Mouse (Mus musculus): ENCODE results near the gene Prkcq. TPM values are rescaled to one million over a fixed set of nuclear protein-coding genes. Genes with fewer than 3 reads are reported as not detected.

The Prkcq gene
- polyA plus RNA-seq, 1 experiment, result not detected

DNA sequence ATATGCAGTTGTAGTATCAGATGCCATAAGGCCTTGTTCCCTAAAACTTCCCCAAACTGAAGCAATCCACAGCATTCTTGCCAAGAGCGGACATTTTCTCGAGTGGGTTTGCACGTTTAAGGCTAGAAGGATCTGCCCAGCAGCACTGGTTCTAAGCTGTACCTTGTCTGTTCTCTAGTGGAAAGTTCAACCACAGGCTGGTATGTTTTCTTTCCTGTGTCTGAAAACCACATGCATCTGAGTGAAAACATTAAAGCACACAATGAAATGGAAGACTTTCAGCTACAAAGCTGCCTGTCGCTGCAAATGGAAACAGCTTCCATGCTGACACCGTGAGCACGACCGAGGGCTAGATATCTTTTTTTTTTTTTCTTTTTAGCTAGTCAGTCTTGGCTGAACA lies 12.3 kb upstream of the Prkcq start:
- Histone ChIP-seq H3K4me1 (ENCODE audit: control insufficient read depth) (no peaks in the 10 kb centered on the region), H3K27me3 (ENCODE audit: control insufficient read depth) (no peaks in the 10 kb centered on the region), H3K4me3 (replicated peaks) (no peak overlapping the region), H3K9me3 (ENCODE audit: control insufficient read depth, low read length) (no peaks in the 10 kb centered on the region), H3K36me3 (ENCODE audit: control insufficient read depth) (no peaks in the 10 kb centered on the region)
- TF ChIP-seq TAL1 (IDR thresholded peaks at IDR 0.05; ENCODE audit: low read length) (no peak), GATA1 (IDR thresholded peaks at IDR 0.05; ENCODE audit: low read length) (no peak)

DNA sequence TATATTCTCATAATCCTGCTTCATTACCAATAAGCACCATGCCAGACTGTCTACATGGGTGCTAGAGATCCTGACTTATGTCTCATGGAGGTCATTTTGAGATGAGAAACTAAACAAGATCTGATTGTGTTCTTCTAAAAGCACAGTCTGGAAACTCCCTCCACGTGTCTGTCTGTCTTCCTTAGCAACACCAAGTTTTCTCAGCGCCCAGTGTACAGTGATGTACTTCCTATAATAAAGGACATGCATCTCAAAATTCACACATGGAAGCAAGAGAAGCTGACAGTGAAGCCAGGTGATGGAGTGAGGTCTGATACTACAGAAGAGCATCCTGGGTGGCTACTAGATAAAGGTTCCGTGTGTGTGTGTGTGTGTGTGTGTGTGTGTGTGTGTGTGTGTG lies 11.2 kb upstream of the Prkcq start:
- H3K27me3 ChIP-seq (ENCODE audit: control insufficient read depth), result no peaks in the 10 kb centered on the region
- no peaks in the 10 kb centered on the region for H3K4me1 ChIP-seq (ENCODE audit: control insufficient read depth)
- no peaks in the 10 kb centered on the region for H3K36me3 ChIP-seq (ENCODE audit: control insufficient read depth)
- H3K9me3 ChIP-seq (ENCODE audit: control insufficient read depth, low read length), result no peaks in the 10 kb centered on the region
- no peak overlapping the region for H3K4me3 ChIP-seq (replicated peaks)
- TF ChIP-seq GATA1 (IDR thresholded peaks at IDR 0.05; ENCODE audit: low read length) (no peak), TAL1 (IDR thresholded peaks at IDR 0.05; ENCODE audit: low read length) (no peak)

- no peaks in the 10 kb centered on the region for H3K27me3 ChIP-seq (ENCODE audit: control insufficient read depth)
- TF ChIP-seq GATA1 (IDR thresholded peaks at IDR 0.05; ENCODE audit: low read length), result no peak
- no peak for TF ChIP-seq TAL1 (IDR thresholded peaks at IDR 0.05; ENCODE audit: low read length)
Measured at GRCm38 (mm10) chr2:11161336-11161735, 10.6 kb upstream of the Prkcq start.

DNA sequence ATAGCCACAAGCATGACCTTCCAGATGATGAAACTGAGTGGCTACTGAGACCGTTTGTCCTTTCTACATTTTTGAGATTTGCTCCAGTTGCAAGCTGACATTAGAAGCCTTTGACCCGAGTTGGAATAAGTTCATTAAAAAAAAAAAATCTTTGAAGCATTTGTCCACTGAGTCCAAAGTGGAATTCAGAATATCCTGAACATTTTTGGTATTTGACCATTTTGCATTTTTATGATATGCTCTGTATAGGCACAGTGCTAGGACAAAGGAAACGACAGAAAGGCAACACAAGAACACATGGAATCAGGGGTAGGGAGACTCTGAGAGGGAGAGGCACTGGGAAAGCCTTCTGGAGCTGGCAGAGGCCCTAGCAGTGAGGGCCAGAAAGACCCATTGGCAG lies 9.2 kb upstream of the Prkcq start:
- Histone ChIP-seq H3K4me1 (ENCODE audit: control insufficient read depth) (no peaks in the 10 kb centered on the region), H3K4me3 (replicated peaks) (no peak overlapping the region), H3K36me3 (ENCODE audit: control insufficient read depth) (no peaks in the 10 kb centered on the region), H3K9me3 (ENCODE audit: control insufficient read depth, low read length) (no peaks in the 10 kb centered on the region), H3K27me3 (ENCODE audit: control insufficient read depth) (no peaks in the 10 kb centered on the region)
- TF ChIP-seq TAL1 (IDR thresholded peaks at IDR 0.05; ENCODE audit: low read length) (no peak), GATA1 (IDR thresholded peaks at IDR 0.05; ENCODE audit: low read length) (no peak)

More at GRCm38 (mm10) chr2:11161336-11161735, 10.6 kb upstream of the Prkcq start:
- Histone ChIP-seq H3K36me3 (ENCODE audit: control insufficient read depth) (no peaks in the 10 kb centered on the region), H3K4me1 (ENCODE audit: control insufficient read depth) (no peaks in the 10 kb centered on the region), H3K9me3 (ENCODE audit: control insufficient read depth, low read length) (no peaks in the 10 kb centered on the region), H3K4me3 (replicated peaks) (no peak overlapping the region)

GRCm38 (mm10) chr2:11164170-11164569 lies 7.7 kb upstream of the Prkcq start:
- no peaks in the 10 kb centered on the region for H3K4me1 ChIP-seq (ENCODE audit: control insufficient read depth)
- no peak overlapping the region for H3K4me3 ChIP-seq (replicated peaks)
- TF ChIP-seq TAL1 (IDR thresholded peaks at IDR 0.05; ENCODE audit: low read length) (no peak), GATA1 (IDR thresholded peaks at IDR 0.05; ENCODE audit: low read length) (no peak)

GRCm38 (mm10) chr2:11169721-11170335 lies 2.1 kb upstream of the Prkcq start:
- no peak for TF ChIP-seq TAL1 (IDR thresholded peaks at IDR 0.05; ENCODE audit: low read length)
- TF ChIP-seq GATA1 (IDR thresholded peaks at IDR 0.05; ENCODE audit: low read length), result no peak
- Histone ChIP-seq H3K9me3 (ENCODE audit: control insufficient read depth, low read length) (no peaks in the 10 kb centered on the region), H3K36me3 (ENCODE audit: control insufficient read depth) (no peaks in the 10 kb centered on the region), H3K4me1 (ENCODE audit: control insufficient read depth) (peaks cover 3% of the 10 kb centered on the region), H3K27me3 (ENCODE audit: control insufficient read depth) (peaks cover 19% of the 10 kb centered on the region), H3K4me3 (replicated peaks) (no peak overlapping the region)

More at GRCm38 (mm10) chr2:11164170-11164569, 7.7 kb upstream of the Prkcq start:
- no peaks in the 10 kb centered on the region for H3K27me3 ChIP-seq (ENCODE audit: control insufficient read depth)
- no peaks in the 10 kb centered on the region for H3K9me3 ChIP-seq (ENCODE audit: control insufficient read depth, low read length)
- H3K36me3 ChIP-seq (ENCODE audit: control insufficient read depth), result no peaks in the 10 kb centered on the region

GRCm38 (mm10) chr2:11172831-11173414 lies 1.0 kb downstream of the Prkcq start:
- no peak overlapping the region for H3K4me3 ChIP-seq (replicated peaks)
- peaks cover 3% of the 10 kb centered on the region for H3K4me1 ChIP-seq (ENCODE audit: control insufficient read depth)
- H3K9me3 ChIP-seq (ENCODE audit: control insufficient read depth, low read length), result no peaks in the 10 kb centered on the region
- peaks cover 19% of the 10 kb centered on the region for H3K27me3 ChIP-seq (ENCODE audit: control insufficient read depth)
- no peaks in the 10 kb centered on the region for H3K36me3 ChIP-seq (ENCODE audit: control insufficient read depth)
- TF ChIP-seq GATA1 (IDR thresholded peaks at IDR 0.05; ENCODE audit: low read length), result no peak
- no peak for TF ChIP-seq TAL1 (IDR thresholded peaks at IDR 0.05; ENCODE audit: low read length)

GRCm38 (mm10) chr2:11173521-11173920 lies 1.6 kb downstream of the Prkcq start:
- TF ChIP-seq GATA1 (IDR thresholded peaks at IDR 0.05; ENCODE audit: low read length), result no peak
- no peak for TF ChIP-seq TAL1 (IDR thresholded peaks at IDR 0.05; ENCODE audit: low read length)
- no peak overlapping the region for H3K4me3 ChIP-seq (replicated peaks)
- no peaks in the 10 kb centered on the region for H3K36me3 ChIP-seq (ENCODE audit: control insufficient read depth)
- H3K4me1 ChIP-seq (ENCODE audit: control insufficient read depth), result peaks cover 3% of the 10 kb centered on the region
- H3K9me3 ChIP-seq (ENCODE audit: control insufficient read depth, low read length), result no peaks in the 10 kb centered on the region
- peaks cover 19% of the 10 kb centered on the region for H3K27me3 ChIP-seq (ENCODE audit: control insufficient read depth)

DNA sequence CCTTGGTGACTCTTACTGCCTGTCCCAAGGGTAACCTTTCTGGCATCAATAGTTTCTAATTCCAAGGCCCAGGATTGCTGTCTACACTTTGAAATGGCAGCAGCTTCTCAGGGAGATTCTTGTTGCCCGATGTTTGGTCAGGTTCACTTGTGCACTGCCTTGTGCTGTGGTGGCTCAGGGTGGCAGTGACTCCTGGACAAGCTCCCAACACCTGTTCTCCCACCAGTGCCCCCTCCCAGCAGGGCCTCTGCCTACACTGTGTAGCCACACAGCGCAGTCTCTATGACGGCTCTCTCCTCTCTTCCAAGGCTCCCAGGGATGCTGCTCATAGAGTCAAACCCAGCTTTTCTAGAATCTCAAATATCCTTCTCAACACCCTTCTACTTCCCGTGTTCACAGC lies 2.2 kb downstream of the Prkcq start:
- H3K27me3 ChIP-seq (ENCODE audit: control insufficient read depth), result peaks cover 19% of the 10 kb centered on the region
- TF ChIP-seq TAL1 (IDR thresholded peaks at IDR 0.05; ENCODE audit: low read length), result no peak
- no peak for TF ChIP-seq GATA1 (IDR thresholded peaks at IDR 0.05; ENCODE audit: low read length)
- H3K4me3 ChIP-seq (replicated peaks), result no peak overlapping the region
- no peaks in the 10 kb centered on the region for H3K9me3 ChIP-seq (ENCODE audit: control insufficient read depth, low read length)
- H3K4me1 ChIP-seq (ENCODE audit: control insufficient read depth), result peaks cover 3% of the 10 kb centered on the region
- no peaks in the 10 kb centered on the region for H3K36me3 ChIP-seq (ENCODE audit: control insufficient read depth)

Data from erythroblast, embryonic 14.5 days (primary cell).